Mouse (Mus musculus) intestine, postnatal 0 days (tissue): ENCODE measurements at regions not wholly inside any gene's neighbourhood (a gene's known extent, or its start where the extent isn't known, plus 50 kb on each side); places are given as distances from the start of the nearest gene placed in this dataset.

Experiments used
- ATAC-seq: fragments of 200-750 bp; cut with Nextera tagmentation; 2 replicates; pipeline ENCODE4 v1.8.0; 2017; ENCODE audit warnings: mild to moderate bottlenecking, moderate TSS enrichment, moderate library complexity
- H3K27ac ChIP-seq: fragments of 300-500 bp; sonication (generic); 2 replicates; pipeline ENCODE4 v1.5.1; 2014; ENCODE audit warnings: mild to moderate bottlenecking, low read depth, low read length, moderate library complexity
- H3K27me3 ChIP-seq: fragments of 300-500 bp; sonication (generic); replicated peaks from 2 replicates; pipeline ENCODE4 v1.6.1; 2014; ENCODE audit warnings: low read length, mixed read lengths; ENCODE audit not compliant: control insufficient read depth, insufficient read depth
- H3K36me3 ChIP-seq: fragments of 300-500 bp; sonication (generic); 2 replicates; pipeline ENCODE4 v1.6.1; 2014; ENCODE audit warnings: mild to moderate bottlenecking, moderate library complexity; ENCODE audit not compliant: control insufficient read depth, insufficient read depth
- H3K4me1 ChIP-seq: fragments of 300-500 bp; sonication (generic); replicated peaks from 2 replicates; pipeline ENCODE4 v1.6.1; 2014; ENCODE audit warnings: antibody characterized with exemption, low read length, mixed read lengths; ENCODE audit not compliant: control insufficient read depth, insufficient read depth
- H3K4me2 ChIP-seq: fragments of 300-500 bp; sonication (generic); replicated peaks from 2 replicates; pipeline ENCODE4 v1.6.1; 2014; ENCODE audit warnings: low read depth, mild to moderate bottlenecking, moderate library complexity
- H3K4me3 ChIP-seq: fragments of 300-500 bp; sonication (generic); 2 replicates; pipeline ENCODE4 v1.5.1; 2014; ENCODE audit warnings: low read depth, low read length
- H3K9ac ChIP-seq: fragments of 300-500 bp; sonication (generic); 2 replicates; pipeline ENCODE4 v1.6.1; 2014; ENCODE audit warnings: mild to moderate bottlenecking, low read depth, low read length
- H3K9me3 ChIP-seq: fragments of 300-500 bp; sonication (generic); 2 replicates; pipeline ENCODE4 v1.6.1; 2016; ENCODE audit warnings: mixed run types; ENCODE audit not compliant: control insufficient read depth
- CTCF ChIP-seq: sonication (generic); IDR thresholded peaks from 2 replicates; pipeline ENCODE4 v1.5.1; 2016; ENCODE audit warnings: low read depth, mild to moderate bottlenecking, control low read depth, antibody characterized with exemption, moderate library complexity
- WGBS: fragments of 180-500 bp; shearing (Covaris S2); extraction: QIAGEN DNeasy Blood & Tissue Kit; methylation state at CpG from one replicate; pipeline ENCODE4 v1.1.7; 2014; 5-methylcytosine and 5-hydroxymethylcytosine counted together

DNA sequence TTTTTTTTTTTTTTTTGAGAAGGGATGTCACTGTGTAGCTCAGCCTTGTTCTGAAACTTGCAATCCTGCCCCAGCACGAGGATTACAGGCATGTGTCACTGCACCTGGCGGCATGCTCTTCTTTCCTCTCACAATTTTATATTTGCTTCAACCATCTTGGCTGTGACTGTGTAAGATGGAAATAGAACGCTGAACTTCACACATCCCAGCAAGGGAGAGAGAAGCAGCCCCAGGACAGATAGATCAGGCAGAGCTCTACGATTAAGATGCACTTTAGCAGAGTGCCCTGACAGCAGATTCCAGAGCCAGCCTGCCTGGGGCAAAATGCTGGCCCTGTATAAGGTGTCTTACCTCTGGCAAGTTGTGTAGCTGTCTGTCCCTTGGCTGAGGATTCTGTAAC is 84.7 kb upstream of the Ube2e1 start:
- ATAC-seq = no peak
- 78% methylated on average over 4 of the region's 4 CpGs for WGBS
- no peak for TF ChIP-seq CTCF

GRCm38 (mm10) chr14:18398953-18399352 is 67.3 kb upstream of the Ube2e1 start:
- no peak overlapping the region for H3K9ac ChIP-seq
- no peak overlapping the region for H3K4me2 ChIP-seq
- H3K4me1 ChIP-seq = no peaks in the 10 kb centered on the region; the same call in 1 of the 2 replicates
- no peak for TF ChIP-seq CTCF
- no peak overlapping the region for H3K27ac ChIP-seq
- no peak for ATAC-seq
- no peaks in the 10 kb centered on the region for H3K9me3 ChIP-seq
- no peak overlapping the region for H3K4me3 ChIP-seq
- H3K27me3 ChIP-seq = no peaks in the 10 kb centered on the region
- no peaks in the 10 kb centered on the region for H3K36me3 ChIP-seq
- WGBS = 89% methylated on average over 4 of the region's 4 CpGs

More for the DNA sequence above, 84.7 kb upstream of the Ube2e1 start:
- Histone ChIP-seq H3K4me3 (no peak overlapping the region), H3K27me3 (no peaks in the 10 kb centered on the region), H3K36me3 (no peaks in the 10 kb centered on the region), H3K4me1 (no peaks in the 10 kb centered on the region), H3K4me2 (no peak overlapping the region), H3K9me3 (no peaks in the 10 kb centered on the region), H3K27ac (no peak overlapping the region), H3K9ac (no peak overlapping the region)

DNA sequence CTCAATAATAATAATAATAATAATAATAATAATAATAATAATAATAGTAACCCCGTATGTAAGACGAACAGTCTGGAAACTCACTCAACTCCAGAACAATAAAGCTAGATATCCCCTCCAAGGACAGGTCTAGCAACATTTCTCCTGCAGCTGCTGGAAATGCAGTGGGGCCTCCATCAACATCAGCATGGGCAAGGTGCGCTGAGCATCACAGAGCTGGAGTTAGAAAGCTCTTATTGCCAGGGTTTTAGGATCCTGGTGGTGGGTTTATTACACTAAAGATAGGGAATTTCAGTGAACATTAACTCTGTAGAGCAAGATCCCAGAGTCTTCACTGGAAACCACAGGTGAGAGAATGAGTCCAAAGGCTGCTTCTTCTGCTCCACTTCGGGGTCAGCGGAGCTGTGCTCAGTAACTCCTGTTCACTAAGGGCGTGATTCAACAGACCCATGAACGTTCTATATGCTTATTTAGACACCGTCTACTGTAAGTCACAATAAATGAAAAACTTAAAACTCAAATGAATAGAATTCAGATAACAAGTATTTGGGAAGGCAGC is 64.6 kb upstream of the Ube2e1 start:
- H3K36me3 ChIP-seq = no peaks in the 10 kb centered on the region
- no peak overlapping the region for H3K27ac ChIP-seq
- H3K4me3 ChIP-seq = no peak overlapping the region
- no peak overlapping the region for H3K9ac ChIP-seq
- no peak for TF ChIP-seq CTCF
- peak; percentile 79 for ATAC-seq
- H3K4me1 ChIP-seq = no peaks in the 10 kb centered on the region; the same call in 1 of the 2 replicates
- H3K27me3 ChIP-seq = no peaks in the 10 kb centered on the region
- H3K4me2 ChIP-seq = no peak overlapping the region
- WGBS = 39% methylated on average over 8 of the region's 8 CpGs
- H3K9me3 ChIP-seq = no peaks in the 10 kb centered on the region

GRCm38 (mm10) chr14:18394071-18394745 is 62.5 kb upstream of the Ube2e1 start:
- WGBS = 93% methylated on average over 3 of the region's 3 CpGs
- Histone ChIP-seq H3K27ac (no peak overlapping the region), H3K9me3 (no peaks in the 10 kb centered on the region), H3K4me3 (no peak overlapping the region), H3K4me1 (no peaks in the 10 kb centered on the region; the same call in 1 of the 2 replicates), H3K27me3 (no peaks in the 10 kb centered on the region), H3K9ac (no peak overlapping the region), H3K4me2 (no peak overlapping the region), H3K36me3 (no peaks in the 10 kb centered on the region)
- no peak for ATAC-seq
- no peak for TF ChIP-seq CTCF

- H3K36me3 ChIP-seq = no peaks in the 10 kb centered on the region
- WGBS = 86% methylated on average over 3 of the region's 3 CpGs
- H3K9me3 ChIP-seq = no peaks in the 10 kb centered on the region
- H3K27me3 ChIP-seq = no peaks in the 10 kb centered on the region
- no peak overlapping the region for H3K4me2 ChIP-seq
- no peak for ATAC-seq
- H3K4me1 ChIP-seq = no peaks in the 10 kb centered on the region; the same call in 1 of the 2 replicates
- H3K9ac ChIP-seq = no peak overlapping the region
- TF ChIP-seq CTCF = no peak
- H3K27ac ChIP-seq = no peak overlapping the region
- no peak overlapping the region for H3K4me3 ChIP-seq
Observed at GRCm38 (mm10) chr14:18391824-18392486, 60.3 kb upstream of the Ube2e1 start.

DNA sequence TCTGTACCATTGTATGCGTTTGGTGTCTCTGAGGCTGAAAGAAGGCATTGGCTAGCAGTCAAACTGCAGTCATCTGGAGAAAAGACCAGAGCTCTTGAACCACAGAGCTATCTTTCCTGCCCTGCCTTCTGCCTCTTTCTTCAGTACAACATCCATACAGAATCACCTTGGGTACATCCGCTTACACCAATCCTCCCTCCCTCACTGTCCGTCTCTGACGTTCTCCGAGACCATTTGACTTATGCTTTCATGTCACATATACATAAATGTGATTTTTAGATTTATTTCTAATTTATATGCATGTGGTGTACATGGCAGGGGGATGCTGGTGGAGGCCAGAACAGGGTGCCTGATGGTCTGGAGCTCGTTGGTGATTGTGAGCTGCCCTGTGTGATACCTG is 57.7 kb upstream of the Ube2e1 start:
- Histone ChIP-seq H3K27me3 (no peaks in the 10 kb centered on the region), H3K4me3 (no peak overlapping the region), H3K36me3 (no peaks in the 10 kb centered on the region), H3K4me2 (no peak overlapping the region), H3K27ac (no peak overlapping the region), H3K9ac (no peak overlapping the region), H3K4me1 (no peaks in the 10 kb centered on the region), H3K9me3 (no peaks in the 10 kb centered on the region)
- WGBS = 86% methylated on average over 6 of the region's 6 CpGs
- no peak for ATAC-seq
- TF ChIP-seq CTCF = no peak
